Mouse (Mus musculus): Measurements from ENCODE around the gene AC170998.1.

DNA sequence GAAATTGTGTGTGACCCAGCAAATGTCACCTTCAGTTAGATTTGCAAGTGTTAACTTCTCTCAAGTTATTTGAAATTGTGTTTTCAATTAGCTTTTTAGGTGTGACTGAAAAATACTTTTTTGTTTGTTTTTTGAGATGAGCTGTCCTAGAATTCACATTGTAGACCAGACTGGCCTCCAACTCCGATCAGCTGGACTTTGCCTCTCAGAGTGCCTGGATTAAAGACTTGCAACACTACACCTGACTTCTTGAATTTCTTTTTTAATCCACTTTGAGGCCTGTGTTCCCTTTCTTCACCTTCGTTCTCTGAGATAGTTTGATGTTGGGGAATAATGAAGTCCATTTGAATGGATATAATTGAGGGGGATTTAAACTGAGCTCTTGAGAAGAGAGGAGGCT is 31.8 kb upstream of the AC170998.1 start:
- TF ChIP-seq CTCF (IDR thresholded peaks at IDR 0.05; ENCODE audit: low read depth, low read length) (no peak), EP300 (IDR thresholded peaks at IDR 0.05; ENCODE audit: insufficient read depth, low read depth, low read length) (no peak)
